Mouse (Mus musculus): ENCODE data around the gene Meis1. TPM values are rescaled to one million over a fixed set of nuclear protein-coding genes. Genes with fewer than 3 reads are reported as not detected.

Gene Meis1
- total RNA-seq, 2 experiments from 2014 or later: 5.2 to 7.9 TPM

- no peak for DNase-seq (ENCODE audit: low spot score in 2 of 2)
Observed at GRCm38 (mm10) chr11:18992796-18993195, 26.0 kb downstream of the Meis1 start.

GRCm38 (mm10) chr11:18990244-18990677 is 28.5 kb downstream of the Meis1 start:
- no peak for DNase-seq (ENCODE audit: low spot score in 2 of 2)

- DNase-seq (ENCODE audit: low spot score in 2 of 2): no peak
Observed at GRCm38 (mm10) chr11:18989669-18990243, 29.0 kb downstream of the Meis1 start.

GRCm38 (mm10) chr11:18988637-18989263 is 30.0 kb downstream of the Meis1 start:
- no peak for DNase-seq (ENCODE audit: low spot score in 2 of 2)

- DNase-seq (ENCODE audit: low spot score in 2 of 2): no peak
Observed at GRCm38 (mm10) chr11:18983813-18984212, 35.0 kb downstream of the Meis1 start.

GRCm38 (mm10) chr11:18983294-18983693 is 35.5 kb downstream of the Meis1 start:
- DNase-seq (ENCODE audit: low spot score in 2 of 2): no peak

GRCm38 (mm10) chr11:18982331-18982730 is 36.5 kb downstream of the Meis1 start:
- DNase-seq (ENCODE audit: low spot score in 2 of 2): no peak

- DNase-seq (ENCODE audit: low spot score in 2 of 2): no peak
Observed at GRCm38 (mm10) chr11:18981367-18981766, 37.4 kb downstream of the Meis1 start.

GRCm38 (mm10) chr11:18980615-18981014 is 38.2 kb downstream of the Meis1 start:
- DNase-seq (ENCODE audit: low spot score in 2 of 2): no peak

- no peak for DNase-seq (ENCODE audit: low spot score in 2 of 2)
Observed at GRCm38 (mm10) chr11:18975087-18975486, 43.7 kb downstream of the Meis1 start.

- DNase-seq (ENCODE audit: low spot score in 2 of 2): no peak
Observed at GRCm38 (mm10) chr11:18973808-18974207, 45.0 kb downstream of the Meis1 start.

- DNase-seq (ENCODE audit: low spot score in 2 of 2): no peak
Observed at GRCm38 (mm10) chr11:18972968-18973367, 45.8 kb downstream of the Meis1 start.

- DNase-seq (ENCODE audit: low spot score in 2 of 2): no peak
Observed at GRCm38 (mm10) chr11:18971551-18971950, 47.2 kb downstream of the Meis1 start.

GRCm38 (mm10) chr11:18969920-18970336 is 48.9 kb downstream of the Meis1 start:
- DNase-seq (ENCODE audit: low spot score in 2 of 2): no peak

- no peak for DNase-seq (ENCODE audit: low spot score in 2 of 2)
Observed at GRCm38 (mm10) chr11:18964418-18964817, 54.4 kb downstream of the Meis1 start.

- DNase-seq (ENCODE audit: low spot score in 2 of 2): no peak
Observed at GRCm38 (mm10) chr11:18963202-18964136, 55.3 kb downstream of the Meis1 start.

- DNase-seq (ENCODE audit: low spot score in 2 of 2): no peak
Observed at GRCm38 (mm10) chr11:18959465-18959864, 59.3 kb downstream of the Meis1 start.

- no peak for DNase-seq (ENCODE audit: low spot score in 2 of 2)
Observed at GRCm38 (mm10) chr11:18957805-18958770, 60.7 kb downstream of the Meis1 start.

- no peak for DNase-seq (ENCODE audit: low spot score in 2 of 2)
Observed at GRCm38 (mm10) chr11:18957097-18957804, 61.5 kb downstream of the Meis1 start.

GRCm38 (mm10) chr11:18955969-18956368 is 62.8 kb downstream of the Meis1 start:
- DNase-seq (ENCODE audit: low spot score in 2 of 2): no peak
